Mouse (Mus musculus): ENCODE measurements around the gene Zbtb16.

Zbtb16 gene

GRCm38 (mm10) chr9:48724733-48725132 is 111.3 kb downstream of the Zbtb16 start:
- DNase-seq = no peak

GRCm38 (mm10) chr9:48723511-48724304 is 112.3 kb downstream of the Zbtb16 start:
- DNase-seq = no peak

- DNase-seq = no peak
Observed at GRCm38 (mm10) chr9:48723025-48723424, 113.0 kb downstream of the Zbtb16 start.

- DNase-seq = no peak
Observed at GRCm38 (mm10) chr9:48722261-48722920, 113.6 kb downstream of the Zbtb16 start.

- no peak for DNase-seq
Observed at GRCm38 (mm10) chr9:48721655-48722054, 114.4 kb downstream of the Zbtb16 start.

GRCm38 (mm10) chr9:48721172-48721571 is 114.8 kb downstream of the Zbtb16 start:
- DNase-seq = no peak

- no peak for DNase-seq
Observed at GRCm38 (mm10) chr9:48720251-48720963, 115.6 kb downstream of the Zbtb16 start.

- no peak for DNase-seq
Observed at GRCm38 (mm10) chr9:48719619-48720018, 116.4 kb downstream of the Zbtb16 start.

- no peak for DNase-seq
Observed at GRCm38 (mm10) chr9:48716549-48716948, 119.5 kb downstream of the Zbtb16 start.

GRCm38 (mm10) chr9:48715042-48715441 is 121.0 kb downstream of the Zbtb16 start:
- no peak for DNase-seq

GRCm38 (mm10) chr9:48713779-48714178 is 122.2 kb downstream of the Zbtb16 start:
- DNase-seq = no peak

- DNase-seq = no peak
Observed at GRCm38 (mm10) chr9:48712985-48713765, 122.8 kb downstream of the Zbtb16 start.

GRCm38 (mm10) chr9:48711826-48712225 is 124.2 kb downstream of the Zbtb16 start:
- no peak for DNase-seq

GRCm38 (mm10) chr9:48711296-48711781 is 124.7 kb downstream of the Zbtb16 start:
- peak; percentile 51 to 56 for DNase-seq

GRCm38 (mm10) chr9:48710355-48711295 is 125.4 kb downstream of the Zbtb16 start:
- peak in 1 of 2 experiments; percentile 37 for DNase-seq

- DNase-seq = peak; percentile 26 to 32
Observed at GRCm38 (mm10) chr9:48707824-48708229, 128.2 kb downstream of the Zbtb16 start.

GRCm38 (mm10) chr9:48707134-48707823 is 128.7 kb downstream of the Zbtb16 start:
- peak in 1 of 2 experiments; percentile 40 for DNase-seq

- DNase-seq = no peak
Observed at GRCm38 (mm10) chr9:48701296-48701695, 134.7 kb downstream of the Zbtb16 start.

- no peak for DNase-seq
Observed at GRCm38 (mm10) chr9:48700871-48701270, 135.2 kb downstream of the Zbtb16 start.

GRCm38 (mm10) chr9:48697470-48697815 is 138.6 kb downstream of the Zbtb16 start:
- DNase-seq = no peak

All from cerebellum, postnatal 10 days (tissue).